Mouse (Mus musculus): ENCODE data around the gene Cntnap2. TPM values are rescaled to one million over a fixed set of nuclear protein-coding genes. Genes with fewer than 3 reads are reported as not detected.

Gene Cntnap2
- polyA plus RNA-seq, 1 experiment from 2014 or later: 56.3 TPM

DNA sequence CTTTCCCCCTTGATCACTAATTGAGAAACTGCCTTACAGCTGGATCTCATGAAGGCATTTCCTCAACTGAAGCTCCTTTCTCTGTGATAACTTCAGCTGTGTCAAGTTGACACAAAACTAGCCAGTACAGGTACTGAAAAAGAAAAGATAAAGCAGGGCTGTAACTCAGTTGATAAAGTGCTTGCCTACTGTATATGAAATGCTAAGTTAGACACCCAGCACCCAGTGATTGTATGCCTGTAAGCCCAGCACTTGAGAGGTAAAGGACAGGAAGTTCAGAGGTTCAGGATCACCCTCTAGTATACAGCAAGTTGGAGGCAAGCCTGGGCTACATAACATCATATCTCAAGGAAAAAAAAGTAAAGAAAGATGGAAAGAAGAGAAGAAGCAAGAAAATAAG, 2182.2 kb downstream of the Cntnap2 start:
- Histone ChIP-seq H3K27me3 (replicated peaks) (no peaks in the 10 kb centered on the region), H3K4me3 (replicated peaks) (no peak overlapping the region), H3K4me1 (peaks cover 28% of the 10 kb centered on the region), H3K4me2 (no peak overlapping the region), H3K36me3 (no peaks in the 10 kb centered on the region), H3K9ac (replicated peaks) (no peak overlapping the region), H3K27ac (replicated peaks) (no peak overlapping the region), H3K9me3 (replicated peaks) (no peaks in the 10 kb centered on the region)
- no peak for ATAC-seq (ENCODE audit: low FRiP score)

DNA sequence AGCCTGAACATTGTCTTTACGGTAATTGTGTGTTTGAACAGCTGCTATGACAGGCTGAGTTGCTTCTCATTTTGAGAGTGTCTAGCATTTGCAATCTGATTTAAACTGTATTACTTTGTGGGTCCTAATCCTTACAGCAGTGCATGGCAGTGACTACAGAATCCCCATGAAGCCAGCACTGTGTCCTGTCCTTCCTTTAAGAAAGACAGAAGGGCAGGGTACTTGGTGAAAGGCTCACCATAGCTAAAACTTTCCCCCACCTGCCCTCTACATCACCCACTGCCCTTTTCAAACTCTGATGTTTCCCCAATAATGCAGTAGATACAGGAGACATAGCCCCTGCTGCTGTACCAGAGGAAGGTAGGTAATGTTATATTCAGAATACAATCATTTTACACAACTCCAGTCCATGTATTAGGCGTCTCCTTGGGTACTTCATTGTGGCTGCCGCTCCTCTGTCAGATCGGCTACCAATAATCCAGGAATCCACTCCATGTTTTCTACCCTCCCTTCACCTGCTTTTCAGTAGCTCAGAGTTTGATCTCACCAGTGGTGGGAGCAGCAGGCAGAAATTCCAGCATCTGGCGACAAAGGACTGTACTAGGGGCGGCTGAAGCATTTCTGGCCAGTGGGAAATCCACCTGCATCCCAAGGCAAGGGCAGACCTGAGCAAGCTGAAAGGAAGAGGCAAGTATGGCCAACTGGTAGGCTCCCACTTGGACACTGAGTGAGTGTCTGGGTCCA, 2184.9 kb downstream of the Cntnap2 start:
- no peaks in the 10 kb centered on the region for H3K27me3 ChIP-seq (replicated peaks)
- H3K9me3 ChIP-seq (replicated peaks): no peaks in the 10 kb centered on the region
- no peaks in the 10 kb centered on the region for H3K36me3 ChIP-seq
- 15% methylated on average over 6 of the region's 6 CpGs for WGBS
- H3K9ac ChIP-seq (replicated peaks): peak overlapping the region; percentile 61
- H3K4me2 ChIP-seq: peak overlapping the region; percentile 55
- H3K4me1 ChIP-seq: peaks cover 32% of the 10 kb centered on the region
- H3K27ac ChIP-seq (replicated peaks): peak overlapping the region; percentile 87
- H3K4me3 ChIP-seq (replicated peaks): peak overlapping the region; percentile 49
- peak; percentile 91 for ATAC-seq (ENCODE audit: low FRiP score)

DNA sequence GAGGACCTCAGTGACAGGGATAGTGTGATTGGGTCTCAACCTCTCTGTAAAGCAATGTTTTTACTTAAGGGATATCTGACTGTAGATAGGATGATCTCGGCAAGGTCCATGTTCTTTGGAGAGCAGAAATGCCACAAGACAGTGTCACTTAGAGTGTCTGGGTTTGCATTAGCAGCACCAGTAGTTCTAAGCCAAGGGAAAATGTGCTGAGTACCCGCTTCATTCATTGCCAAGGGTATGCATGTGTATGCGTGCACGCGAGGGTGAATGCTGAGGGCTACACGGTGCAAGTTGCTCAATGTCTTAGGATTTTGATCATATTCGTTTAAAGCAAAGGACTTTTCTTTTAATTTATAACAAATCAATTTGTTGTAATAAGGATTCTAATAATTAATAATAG, 2185.5 kb downstream of the Cntnap2 start:
- peak overlapping the region; percentile 55 for H3K4me2 ChIP-seq
- 18% methylated on average over 7 of the region's 7 CpGs for WGBS
- no peaks in the 10 kb centered on the region for H3K27me3 ChIP-seq (replicated peaks)
- H3K4me1 ChIP-seq: peaks cover 27% of the 10 kb centered on the region
- peak overlapping the region; percentile 49 for H3K4me3 ChIP-seq (replicated peaks)
- H3K9me3 ChIP-seq (replicated peaks): no peaks in the 10 kb centered on the region
- H3K36me3 ChIP-seq: no peaks in the 10 kb centered on the region
- H3K9ac ChIP-seq (replicated peaks): peak overlapping the region; percentile 61
- H3K27ac ChIP-seq (replicated peaks): peak overlapping the region; percentile 87
- peak; percentile 88 for ATAC-seq (ENCODE audit: low FRiP score)

DNA sequence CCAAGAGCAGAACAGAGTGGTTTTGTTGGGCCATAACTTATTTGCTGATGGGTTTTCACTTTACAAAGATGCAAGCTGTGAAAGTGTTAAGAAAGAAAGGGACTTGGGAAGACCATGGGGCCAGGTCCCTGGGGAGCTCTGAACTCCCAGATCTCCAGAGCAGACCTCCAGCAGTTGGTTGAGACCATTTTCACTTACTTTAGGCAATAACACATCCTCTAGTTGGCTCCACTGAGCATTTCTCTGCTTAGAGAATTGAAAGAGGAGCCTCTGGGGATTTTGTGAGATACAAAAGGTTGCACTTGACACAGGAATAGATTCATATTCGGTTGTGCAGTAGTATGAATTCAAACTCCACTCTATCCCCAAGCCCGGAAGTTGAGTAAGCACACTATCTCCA, 2196.1 kb downstream of the Cntnap2 start:
- WGBS: 82% methylated on average over 2 of the region's 2 CpGs
- H3K27ac ChIP-seq (replicated peaks): no peak overlapping the region
- no peaks in the 10 kb centered on the region for H3K27me3 ChIP-seq (replicated peaks)
- no peak overlapping the region for H3K9ac ChIP-seq (replicated peaks)
- no peak overlapping the region for H3K4me3 ChIP-seq (replicated peaks)
- no peaks in the 10 kb centered on the region for H3K36me3 ChIP-seq
- H3K9me3 ChIP-seq (replicated peaks): no peaks in the 10 kb centered on the region
- no peak overlapping the region for H3K4me2 ChIP-seq
- no peak for ATAC-seq (ENCODE audit: low FRiP score)
- peaks cover 18% of the 10 kb centered on the region for H3K4me1 ChIP-seq

DNA sequence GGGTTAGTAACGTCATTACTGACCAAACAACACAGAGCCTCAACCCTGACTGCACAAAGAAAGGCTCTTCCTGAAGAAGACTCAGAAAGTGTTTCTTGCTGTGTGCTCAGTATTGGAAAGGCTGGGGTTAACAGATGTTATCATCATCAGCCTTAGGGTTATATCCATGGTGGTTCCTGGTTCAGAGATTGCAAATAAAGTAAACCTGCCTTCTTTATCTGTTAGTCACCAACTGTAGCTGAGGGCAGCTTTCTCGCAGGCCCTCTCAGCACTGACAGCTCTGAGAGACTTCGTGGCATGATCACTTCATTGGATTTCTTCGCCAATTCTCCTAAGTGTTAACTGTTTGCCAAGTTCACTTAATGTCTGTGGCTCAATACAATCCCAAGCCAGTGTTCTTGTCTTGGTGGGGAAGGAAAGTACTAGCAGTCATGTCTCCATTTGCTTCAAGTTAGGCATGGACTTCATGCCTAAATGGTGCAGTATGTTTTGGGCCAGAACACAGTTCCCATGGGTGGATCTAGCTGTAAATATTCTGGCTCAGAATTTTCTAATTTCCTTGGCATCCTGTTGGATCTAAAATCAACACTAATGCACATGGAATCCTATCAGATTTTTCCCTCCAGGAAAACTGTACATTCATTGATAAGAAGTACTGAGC, 2197.2 kb downstream of the Cntnap2 start:
- H3K4me1 ChIP-seq: peaks cover 18% of the 10 kb centered on the region
- H3K4me3 ChIP-seq (replicated peaks): no peak overlapping the region
- no peaks in the 10 kb centered on the region for H3K9me3 ChIP-seq (replicated peaks)
- no peaks in the 10 kb centered on the region for H3K27me3 ChIP-seq (replicated peaks)
- no peak overlapping the region for H3K27ac ChIP-seq (replicated peaks)
- ATAC-seq (ENCODE audit: low FRiP score): no peak
- WGBS: 81% methylated on average over 4 of the region's 4 CpGs
- no peaks in the 10 kb centered on the region for H3K36me3 ChIP-seq
- no peak overlapping the region for H3K9ac ChIP-seq (replicated peaks)
- H3K4me2 ChIP-seq: no peak overlapping the region

DNA sequence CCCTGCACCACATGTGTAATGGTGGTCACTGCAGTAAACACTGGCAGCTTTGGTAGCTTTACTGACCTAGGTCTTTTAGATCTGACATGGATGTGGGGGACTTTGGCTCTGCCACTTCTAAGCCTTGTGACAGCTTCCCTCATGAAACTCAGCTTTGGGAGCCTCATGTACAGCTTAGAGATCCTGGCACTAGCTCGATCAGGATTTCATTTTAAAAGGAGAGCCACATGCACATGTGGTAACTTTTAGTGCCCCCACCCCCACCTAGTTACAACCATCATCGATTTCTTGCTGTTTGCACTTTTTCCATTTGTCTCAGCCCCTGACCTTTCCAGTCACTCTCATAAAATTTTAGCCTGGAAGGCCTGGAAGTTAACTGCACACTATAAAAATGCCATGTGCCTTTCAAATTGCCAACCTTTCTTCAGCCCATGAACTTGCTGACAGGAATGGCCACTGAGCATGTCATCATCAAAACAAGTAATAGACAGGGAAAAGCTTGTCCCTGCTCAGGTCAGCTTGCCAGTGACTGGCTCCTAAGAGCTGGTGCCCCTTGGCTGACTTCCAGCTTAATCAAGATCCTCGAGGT, 2197.9 kb downstream of the Cntnap2 start:
- Histone ChIP-seq H3K36me3 (no peaks in the 10 kb centered on the region), H3K27me3 (replicated peaks) (no peaks in the 10 kb centered on the region), H3K9ac (replicated peaks) (no peak overlapping the region), H3K4me1 (peaks cover 18% of the 10 kb centered on the region), H3K4me3 (replicated peaks) (no peak overlapping the region), H3K4me2 (no peak overlapping the region), H3K27ac (replicated peaks) (no peak overlapping the region), H3K9me3 (replicated peaks) (no peaks in the 10 kb centered on the region)
- WGBS: 46% methylated on average over 3 of the region's 3 CpGs
- no peak for ATAC-seq (ENCODE audit: low FRiP score)

DNA sequence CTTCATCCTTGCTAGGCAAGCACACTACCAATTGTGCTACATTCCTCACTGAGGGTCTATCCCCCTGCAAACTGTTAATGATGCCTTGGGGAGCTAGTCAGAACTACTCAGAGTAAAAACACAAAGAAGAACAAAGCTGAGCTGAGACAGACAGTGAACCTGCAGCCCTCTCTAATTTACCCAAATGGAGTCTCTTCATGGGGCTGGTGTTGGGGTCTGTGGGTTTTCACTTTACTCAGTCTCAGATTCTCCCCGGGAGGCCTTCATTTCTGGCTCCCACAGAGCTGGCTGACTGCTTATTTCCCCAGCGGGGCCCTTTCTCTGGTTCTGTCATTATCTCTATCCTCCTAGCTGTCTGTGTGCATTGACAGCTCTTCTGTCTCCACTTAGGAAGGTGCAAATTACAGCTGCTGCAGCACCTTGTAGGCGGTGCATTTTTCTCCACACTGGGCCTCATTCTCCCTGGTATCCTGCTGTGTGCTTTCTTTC, 2200.5 kb downstream of the Cntnap2 start:
- Histone ChIP-seq H3K27me3 (replicated peaks) (no peaks in the 10 kb centered on the region), H3K9me3 (replicated peaks) (no peaks in the 10 kb centered on the region), H3K9ac (replicated peaks) (no peak overlapping the region), H3K4me3 (replicated peaks) (no peak overlapping the region), H3K27ac (replicated peaks) (peak overlapping the region; percentile 62), H3K4me1 (peaks cover 14% of the 10 kb centered on the region), H3K4me2 (no peak overlapping the region), H3K36me3 (no peaks in the 10 kb centered on the region)
- WGBS: 8% methylated on average over 3 of the region's 3 CpGs
- peak; percentile 80 for ATAC-seq (ENCODE audit: low FRiP score)

DNA sequence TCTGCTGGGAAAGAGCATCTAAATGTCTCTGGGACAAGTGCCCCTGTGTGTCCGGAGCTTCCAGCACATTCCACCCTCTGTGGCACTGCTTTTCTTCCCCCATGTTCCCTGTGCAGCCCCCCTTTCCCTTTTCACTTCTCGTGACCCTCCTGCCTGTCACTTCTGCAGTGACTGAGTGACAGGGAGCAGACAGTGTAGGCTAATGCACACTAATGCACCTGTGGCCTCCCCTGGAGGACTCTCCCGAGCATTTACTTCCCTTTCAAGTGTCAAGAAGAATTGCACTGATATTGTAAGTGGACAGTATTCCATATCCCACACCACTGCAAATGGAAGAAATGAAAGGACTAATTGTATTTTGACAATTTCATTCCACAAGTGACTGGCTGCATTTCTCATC, 2208.1 kb downstream of the Cntnap2 start:
- no peak overlapping the region for H3K27ac ChIP-seq (replicated peaks)
- H3K4me1 ChIP-seq: no peaks in the 10 kb centered on the region
- H3K9ac ChIP-seq (replicated peaks): no peak overlapping the region
- H3K9me3 ChIP-seq (replicated peaks): no peaks in the 10 kb centered on the region
- 47% methylated on average over 3 of the region's 3 CpGs for WGBS
- no peak; the same call in 1 of the 2 replicates for ATAC-seq (ENCODE audit: low FRiP score)
- no peaks in the 10 kb centered on the region for H3K36me3 ChIP-seq
- no peak overlapping the region for H3K4me2 ChIP-seq
- H3K27me3 ChIP-seq (replicated peaks): no peaks in the 10 kb centered on the region
- H3K4me3 ChIP-seq (replicated peaks): no peak overlapping the region

DNA sequence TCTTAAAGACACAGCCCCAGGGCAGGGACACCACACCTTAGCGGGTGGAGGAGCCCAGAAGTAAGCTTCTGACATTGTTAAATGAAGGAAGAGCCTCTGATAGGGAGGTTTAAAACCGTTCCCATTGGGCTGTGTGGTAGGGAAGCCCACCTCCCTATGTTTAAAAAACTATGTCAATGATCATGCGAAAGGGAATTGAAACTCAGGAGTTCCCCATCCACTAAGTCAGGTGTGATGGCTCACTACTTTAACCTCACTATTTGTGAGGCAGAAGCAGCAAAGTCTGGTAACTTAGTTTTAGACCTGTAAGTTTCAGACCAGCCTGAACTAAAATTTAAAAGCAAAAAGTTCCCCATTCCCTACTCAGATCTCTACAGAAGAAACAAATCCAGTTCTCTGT, 2210.3 kb downstream of the Cntnap2 start:
- Histone ChIP-seq H3K4me3 (replicated peaks) (no peak overlapping the region), H3K4me2 (no peak overlapping the region), H3K36me3 (no peaks in the 10 kb centered on the region), H3K9ac (replicated peaks) (no peak overlapping the region), H3K9me3 (replicated peaks) (no peaks in the 10 kb centered on the region), H3K4me1 (peaks cover 7% of the 10 kb centered on the region), H3K27ac (replicated peaks) (no peak overlapping the region), H3K27me3 (replicated peaks) (no peaks in the 10 kb centered on the region)
- WGBS: 84% methylated on average over 3 of the region's 3 CpGs
- no peak for ATAC-seq (ENCODE audit: low FRiP score)

DNA sequence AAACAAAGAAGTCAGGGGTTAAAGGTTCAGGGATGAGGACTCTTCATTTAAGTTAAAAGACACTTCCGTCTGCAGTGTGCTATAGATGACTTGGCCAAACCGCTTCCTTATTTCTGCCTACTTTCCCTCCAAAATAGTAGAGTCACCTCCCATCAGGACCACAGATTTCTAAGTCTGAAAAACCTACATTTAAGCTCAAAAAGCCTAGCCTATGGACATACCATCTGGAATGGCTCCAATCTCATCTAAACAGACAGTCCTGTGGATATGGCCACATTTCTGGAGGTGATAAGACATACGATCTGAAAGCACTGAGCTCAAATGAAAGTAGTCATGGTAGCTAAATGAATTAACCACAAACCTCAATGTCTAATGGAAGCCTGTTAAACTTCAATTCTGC, 2212.4 kb downstream of the Cntnap2 start:
- Histone ChIP-seq H3K27me3 (replicated peaks) (no peaks in the 10 kb centered on the region), H3K27ac (replicated peaks) (no peak overlapping the region), H3K36me3 (no peaks in the 10 kb centered on the region), H3K4me3 (replicated peaks) (no peak overlapping the region), H3K9ac (replicated peaks) (no peak overlapping the region), H3K9me3 (replicated peaks) (no peaks in the 10 kb centered on the region), H3K4me2 (no peak overlapping the region), H3K4me1 (peaks cover 7% of the 10 kb centered on the region)
- ATAC-seq (ENCODE audit: low FRiP score): no peak
- WGBS: 92% methylated on average over 3 of the region's 3 CpGs

DNA sequence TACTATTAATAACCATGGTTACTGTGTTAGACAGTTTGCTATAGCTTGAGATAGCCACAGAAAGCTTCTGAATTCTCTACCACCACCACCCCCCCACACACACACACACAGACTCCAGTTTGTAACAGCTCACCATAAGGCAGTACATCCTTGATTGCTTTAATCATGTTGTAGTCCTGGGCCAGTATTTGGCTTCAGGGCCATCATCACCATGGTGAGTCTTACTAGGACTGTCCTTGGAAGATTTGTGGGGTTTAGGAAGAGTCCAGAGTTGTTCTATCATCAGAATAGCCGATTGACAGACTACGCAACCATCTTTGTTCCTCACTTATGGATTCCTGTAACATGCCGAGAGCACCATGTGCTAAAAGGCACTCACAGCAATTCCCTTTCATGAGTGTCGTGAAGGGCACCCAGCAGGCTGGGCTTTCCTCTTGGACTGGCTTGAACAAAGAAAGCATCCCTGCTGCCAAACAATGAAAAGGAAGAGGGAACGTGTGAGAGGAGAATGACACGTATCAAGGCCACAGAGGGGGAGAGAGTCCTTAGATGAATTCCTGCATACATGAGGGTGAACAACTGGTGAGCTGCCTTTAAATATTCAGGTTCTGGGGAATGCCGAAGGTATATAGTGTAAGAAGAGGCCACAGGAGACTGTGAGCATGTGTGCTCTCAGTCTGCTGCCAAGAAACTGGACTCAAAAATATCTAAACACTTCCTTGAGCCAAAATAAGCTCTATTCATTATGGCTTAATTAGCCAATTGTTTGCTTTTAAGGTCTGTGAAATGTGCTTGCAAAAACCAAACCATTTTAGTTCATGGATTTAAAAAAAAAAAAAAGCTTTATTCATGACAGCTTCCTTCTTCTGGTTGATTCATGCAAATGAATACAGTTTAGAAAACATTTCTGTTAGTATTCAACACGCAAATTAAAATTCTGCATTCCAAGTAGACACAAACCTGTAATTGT, 2213.7 kb downstream of the Cntnap2 start:
- Histone ChIP-seq H3K27me3 (replicated peaks) (no peaks in the 10 kb centered on the region), H3K9me3 (replicated peaks) (no peaks in the 10 kb centered on the region), H3K4me2 (no peak overlapping the region), H3K9ac (replicated peaks) (no peak overlapping the region), H3K36me3 (no peaks in the 10 kb centered on the region), H3K4me1 (peaks cover 7% of the 10 kb centered on the region), H3K27ac (replicated peaks) (peak overlapping the region; percentile 56), H3K4me3 (replicated peaks) (no peak overlapping the region)
- ATAC-seq (ENCODE audit: low FRiP score): peak; percentile 27; the same call in 1 of the 2 replicates
- 24% methylated on average over 8 of the region's 8 CpGs for WGBS

Measured in neural tube, embryonic 15.5 days (tissue).